Mouse (Mus musculus): ENCODE results near the gene Mib2.
"Not testable (repeated sequence)": the region's sequence is repeated elsewhere in the genome, so short reads cannot be mapped to it uniquely, and the experiment has no call there.

Gene Mib2

GRCm38 (mm10) chr4:155668689-155669597 lies at the start of gene Mib2:
Gene Mib2 (minus strand): TSS chr4:155669198.
- peak; percentile 98 to 99 for DNase-seq

- no peak for DNase-seq
Measured at GRCm38 (mm10) chr4:155710521-155711252, 41.7 kb upstream of the Mib2 start.

- DNase-seq = no peak
Measured at GRCm38 (mm10) chr4:155708988-155709387, 40.0 kb upstream of the Mib2 start.

- no peak for DNase-seq
Measured at GRCm38 (mm10) chr4:155708582-155708981, 39.6 kb upstream of the Mib2 start.

GRCm38 (mm10) chr4:155705592-155705929 lies 36.6 kb upstream of the Mib2 start:
- DNase-seq = no peak

- DNase-seq = peak; percentile 95 to 96
Measured at GRCm38 (mm10) chr4:155704721-155705591, 36.0 kb upstream of the Mib2 start, which contains the start of gene Ssu72. Gene Ssu72 (plus strand): TSS chr4:155704800.

GRCm38 (mm10) chr4:155703425-155703929 lies 34.5 kb upstream of the Mib2 start:
- DNase-seq = no peak

DNA sequence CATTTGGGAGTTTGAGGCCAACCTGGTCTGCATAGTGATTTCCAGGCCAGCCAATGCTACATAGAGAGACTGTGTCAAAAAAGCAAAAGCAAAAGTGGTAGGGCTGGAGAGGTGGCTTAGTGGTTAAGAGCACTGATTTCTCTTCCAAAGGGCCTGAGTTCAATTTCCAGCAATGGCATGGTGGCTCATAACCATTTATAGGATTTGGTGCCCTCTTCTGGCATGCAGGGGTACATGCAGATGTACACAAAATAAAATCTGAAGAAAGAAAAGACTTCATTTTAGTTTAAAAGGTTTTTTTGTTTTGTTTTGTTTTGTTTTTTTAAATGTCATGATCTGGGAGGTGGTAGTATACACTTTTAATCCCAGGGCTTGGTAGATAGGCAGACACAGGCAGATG lies 31.4 kb upstream of the Mib2 start:
- DNase-seq = no peak

GRCm38 (mm10) chr4:155696261-155697255 lies 27.6 kb upstream of the Mib2 start:
- DNase-seq = no peak

GRCm38 (mm10) chr4:155695531-155696062 lies 26.6 kb upstream of the Mib2 start:
- DNase-seq = no peak

DNA sequence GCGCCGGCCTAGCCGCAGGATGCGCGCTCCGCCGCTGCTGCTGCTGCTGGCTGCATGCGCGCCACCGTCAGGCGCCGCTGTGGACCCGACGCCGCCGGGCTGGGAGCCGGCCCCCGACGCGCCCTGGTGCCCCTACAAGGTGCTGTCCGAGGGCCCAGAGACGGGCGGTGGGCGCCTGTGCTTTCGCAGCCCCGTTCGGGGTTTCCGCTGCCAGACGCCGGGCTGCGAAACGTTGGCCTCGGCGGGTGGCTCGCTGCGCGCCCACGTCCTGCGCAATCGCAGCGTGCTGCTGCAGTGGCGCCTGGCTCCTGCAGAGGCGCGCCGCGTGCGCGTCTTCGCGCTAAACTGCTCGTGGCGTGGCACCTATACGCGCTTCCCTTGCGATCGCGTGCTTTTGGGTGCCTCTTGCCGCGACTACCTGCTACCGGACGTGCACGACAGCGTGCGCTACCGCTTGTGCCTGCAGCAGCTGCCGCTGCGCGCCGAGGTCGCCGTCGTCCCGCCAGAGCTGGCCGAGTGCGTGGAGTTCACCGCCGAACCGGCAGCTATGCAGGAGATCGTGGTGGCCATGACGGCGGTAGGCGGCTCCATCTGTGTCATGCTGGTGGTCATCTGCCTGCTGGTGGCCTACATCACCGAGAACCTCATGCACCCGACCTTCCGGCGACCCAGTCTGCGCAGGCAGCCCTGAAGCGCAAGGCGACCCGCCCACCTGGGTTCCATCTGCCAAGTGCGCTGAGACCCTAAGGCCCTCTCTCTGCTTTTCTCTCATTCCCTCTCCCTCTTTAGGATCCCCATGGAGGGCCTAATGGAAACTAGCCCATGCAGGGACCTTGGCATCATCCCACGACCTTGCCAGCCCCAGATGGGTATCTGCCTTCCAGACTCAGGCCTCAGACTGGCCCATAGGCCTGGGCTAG lies 25.7 kb upstream of the Mib2 start:
- peak; percentile 33 to 56 for DNase-seq

DNA sequence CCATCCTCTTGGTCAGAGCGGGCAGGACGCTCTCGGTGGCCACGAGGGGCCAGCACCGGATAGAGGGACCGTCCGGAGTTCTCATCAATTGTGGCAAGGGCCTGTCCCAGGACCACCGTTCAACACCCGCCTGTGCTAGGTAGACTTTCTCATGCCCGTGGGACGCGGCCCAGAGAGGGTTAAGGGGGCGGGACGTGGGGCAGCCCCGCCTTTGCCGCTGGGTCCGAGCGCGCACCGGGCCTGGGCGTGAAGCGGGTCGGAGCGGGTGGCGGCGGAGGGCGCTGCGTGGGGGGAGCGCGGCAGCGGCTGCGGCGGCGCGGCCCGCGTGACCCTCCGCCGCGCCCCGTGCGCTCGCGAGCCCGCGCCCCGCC lies 25.1 kb upstream of the Mib2 start, which contains the start of gene Fndc10:
TSS of gene Fndc10 (plus strand) at position 232 of the 371 bp plus-strand sequence.
- DNase-seq = peak; percentile 60 to 72

GRCm38 (mm10) chr4:155692421-155692820 lies 23.4 kb upstream of the Mib2 start:
- peak in 1 of 2 experiments; percentile 10 for DNase-seq

- DNase-seq = no peak
Measured at GRCm38 (mm10) chr4:155690571-155691375, 21.8 kb upstream of the Mib2 start.

DNA sequence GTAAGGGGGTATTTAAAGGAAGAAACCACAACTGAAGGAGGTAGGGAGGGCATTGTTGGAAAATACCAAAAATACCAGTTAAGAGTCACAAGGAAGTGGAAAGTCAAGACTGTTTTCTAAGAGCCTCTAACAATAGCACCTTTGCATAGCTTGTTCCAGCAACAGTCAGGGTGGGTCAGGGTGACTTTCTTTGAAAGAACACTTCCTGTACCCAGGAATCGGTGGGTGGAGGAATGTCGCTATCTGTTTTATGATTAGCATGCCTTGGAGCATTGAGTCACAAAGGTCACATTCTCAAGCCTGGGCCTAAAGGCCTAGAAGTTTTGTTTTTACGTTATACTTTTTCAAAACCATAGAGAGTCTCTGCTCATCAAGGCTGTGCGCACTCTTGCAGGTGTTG lies 18.8 kb upstream of the Mib2 start:
- DNase-seq = not testable (repeated sequence)

GRCm38 (mm10) chr4:155683670-155684277 lies 14.8 kb upstream of the Mib2 start:
- not testable (repeated sequence) for DNase-seq

GRCm38 (mm10) chr4:155675991-155676390 lies 7.0 kb upstream of the Mib2 start:
- peak in 1 of 2 experiments; percentile 52 for DNase-seq

- DNase-seq = no peak
Measured at GRCm38 (mm10) chr4:155672082-155672481, 3.1 kb upstream of the Mib2 start.

Measured in kidney, postnatal 25 days (tissue).